Mouse (Mus musculus) kidney, postnatal 14 days (tissue): ENCODE data around the gene B230217C12Rik.
A peak's percentile ranks its signal among the peaks of the same experiment; 100 is the strongest.

Experiments used
- DNase-seq: peaks from one replicate; pipeline ENCODE4 v3.0.0; 2022; ENCODE audit warnings: mixed read lengths

The B230217C12Rik gene

DNA sequence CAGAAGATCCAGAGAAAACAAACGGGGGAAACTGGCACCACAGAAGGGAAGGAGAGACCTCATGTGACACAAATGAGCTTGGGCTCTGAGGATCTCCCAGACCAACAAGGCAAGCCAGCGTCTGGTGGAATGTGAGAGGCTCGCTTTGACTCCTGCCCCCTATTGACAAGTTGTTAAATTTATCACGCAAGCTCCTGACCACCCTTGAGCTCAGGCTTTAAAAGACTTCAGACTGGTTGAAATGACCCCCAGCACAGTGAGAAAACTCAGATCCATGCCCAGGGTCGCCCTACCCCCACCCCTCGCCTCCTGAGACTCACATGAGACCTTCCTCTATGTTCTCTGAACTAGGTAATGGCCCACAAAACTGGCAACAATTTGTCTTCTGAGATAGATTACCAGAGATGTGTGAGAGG lies at the start of gene B230217C12Rik:
Gene B230217C12Rik, plus strand, starts transcription at position 242 of the 416 bp plus-strand sequence.
- no peak for DNase-seq

DNA sequence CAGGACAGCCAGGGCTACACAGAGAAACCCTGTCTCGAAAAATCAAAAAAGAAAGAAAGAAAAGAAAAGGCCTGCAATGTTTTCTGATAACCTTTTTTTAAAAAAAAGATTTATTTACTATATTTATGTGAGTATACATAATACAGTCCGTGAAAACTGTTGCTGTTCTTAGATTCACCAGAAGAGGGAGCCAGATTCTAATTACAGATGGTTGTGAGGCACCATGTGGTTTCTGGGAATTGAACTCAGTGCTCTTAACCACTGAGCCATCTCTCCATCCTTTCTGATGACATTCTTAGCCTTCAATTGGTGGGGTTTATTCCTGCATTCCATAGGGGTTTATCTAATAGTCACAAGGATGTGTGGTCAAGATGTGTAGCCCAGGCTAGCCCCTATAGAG lies 47.4 kb upstream of the B230217C12Rik start:
- DNase-seq = peak; percentile 61

DNA sequence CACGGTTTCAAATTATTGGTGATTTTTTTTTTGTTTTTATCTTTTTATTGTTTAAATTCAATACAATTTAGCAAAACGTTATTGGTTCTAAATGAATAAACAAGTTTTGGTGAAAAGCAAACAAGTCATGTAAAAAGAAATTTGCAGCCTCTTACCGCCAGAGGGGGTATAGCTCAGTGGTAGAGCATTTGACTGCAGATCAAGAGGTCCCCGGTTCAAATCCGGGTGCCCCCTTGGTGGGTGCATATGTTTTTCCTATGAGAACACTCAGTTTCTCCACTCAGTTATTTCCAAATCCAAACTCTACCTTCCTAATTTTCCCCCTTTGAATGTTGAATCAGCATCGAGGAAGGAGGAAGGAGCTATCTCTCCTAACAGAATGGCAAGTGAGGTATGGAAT lies 43.7 kb upstream of the B230217C12Rik start:
- DNase-seq = peak; percentile 74

DNA sequence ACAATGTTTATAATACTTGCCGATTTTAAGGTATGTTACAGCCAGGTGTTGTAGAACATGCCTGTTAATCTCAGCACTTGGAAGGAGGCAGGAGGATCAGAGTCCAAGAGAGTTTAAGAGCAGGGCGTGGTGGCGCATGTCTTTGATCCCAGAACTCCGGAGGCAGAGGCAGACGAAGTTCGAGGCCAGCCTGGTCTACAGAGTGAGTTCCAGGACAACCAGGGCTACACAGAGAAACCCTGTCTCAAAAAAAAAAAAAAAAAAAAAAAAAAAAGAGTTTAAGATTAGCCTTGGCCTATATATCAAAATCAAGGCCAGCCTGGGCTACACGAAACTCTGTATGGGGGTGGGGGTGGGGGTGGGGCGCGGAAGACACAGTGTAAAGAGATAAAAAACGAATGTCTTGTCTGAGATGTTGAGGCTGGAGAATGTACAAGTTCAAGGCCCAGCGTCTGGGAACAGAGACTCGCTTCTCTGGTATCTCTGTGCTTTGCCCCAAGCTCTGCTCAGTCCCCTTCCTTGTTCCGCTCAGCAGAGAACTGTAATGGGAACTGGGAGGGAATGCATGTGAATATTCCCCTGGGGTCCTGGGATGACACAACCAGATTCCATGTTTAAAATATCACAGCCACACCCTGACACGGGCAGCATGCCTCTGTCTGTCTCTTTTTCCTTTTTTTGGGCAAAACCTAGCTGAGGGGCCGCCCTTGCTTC lies 43.1 kb upstream of the B230217C12Rik start:
- DNase-seq = no peak

DNA sequence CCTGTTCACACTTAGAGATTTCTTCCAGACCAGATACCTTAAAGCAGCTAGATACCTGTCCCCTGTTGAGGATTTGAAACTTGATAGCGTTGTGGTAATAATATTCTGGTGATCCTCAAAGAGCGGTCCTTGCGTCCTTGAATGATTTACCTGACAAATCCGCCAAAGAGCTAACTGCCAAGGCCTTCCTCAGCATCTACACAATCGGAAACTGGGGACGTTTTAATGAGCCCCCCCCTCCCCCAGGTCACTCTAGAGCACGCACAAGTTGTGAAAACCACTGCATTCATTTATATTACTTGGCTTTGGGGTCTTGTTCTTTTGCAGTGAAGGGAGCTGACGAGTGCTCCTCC lies 42.5 kb upstream of the B230217C12Rik start:
- DNase-seq = no peak

DNA sequence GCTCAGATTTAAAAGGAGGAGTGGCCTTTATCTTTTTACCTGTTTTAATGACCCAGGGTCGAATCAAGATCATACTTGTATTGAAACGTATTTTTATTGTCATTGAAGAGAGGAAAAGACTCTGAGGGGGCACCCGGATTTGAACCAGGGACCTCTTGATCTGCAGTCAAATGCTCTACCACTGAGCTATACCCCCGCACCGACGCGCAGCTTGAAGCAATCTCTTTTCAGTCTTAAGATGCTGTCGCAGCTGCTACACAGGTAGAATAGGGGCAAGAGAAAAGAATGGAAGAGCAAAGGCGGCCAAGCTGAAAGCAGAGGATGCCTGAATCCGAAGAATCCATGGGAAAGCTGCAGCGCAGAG lies 41.8 kb upstream of the B230217C12Rik start, which contains the start of gene Lasp1:
Gene Lasp1, plus strand, starts transcription at position 219 of the 364 bp plus-strand sequence.
- peak; percentile 87 for DNase-seq

DNA sequence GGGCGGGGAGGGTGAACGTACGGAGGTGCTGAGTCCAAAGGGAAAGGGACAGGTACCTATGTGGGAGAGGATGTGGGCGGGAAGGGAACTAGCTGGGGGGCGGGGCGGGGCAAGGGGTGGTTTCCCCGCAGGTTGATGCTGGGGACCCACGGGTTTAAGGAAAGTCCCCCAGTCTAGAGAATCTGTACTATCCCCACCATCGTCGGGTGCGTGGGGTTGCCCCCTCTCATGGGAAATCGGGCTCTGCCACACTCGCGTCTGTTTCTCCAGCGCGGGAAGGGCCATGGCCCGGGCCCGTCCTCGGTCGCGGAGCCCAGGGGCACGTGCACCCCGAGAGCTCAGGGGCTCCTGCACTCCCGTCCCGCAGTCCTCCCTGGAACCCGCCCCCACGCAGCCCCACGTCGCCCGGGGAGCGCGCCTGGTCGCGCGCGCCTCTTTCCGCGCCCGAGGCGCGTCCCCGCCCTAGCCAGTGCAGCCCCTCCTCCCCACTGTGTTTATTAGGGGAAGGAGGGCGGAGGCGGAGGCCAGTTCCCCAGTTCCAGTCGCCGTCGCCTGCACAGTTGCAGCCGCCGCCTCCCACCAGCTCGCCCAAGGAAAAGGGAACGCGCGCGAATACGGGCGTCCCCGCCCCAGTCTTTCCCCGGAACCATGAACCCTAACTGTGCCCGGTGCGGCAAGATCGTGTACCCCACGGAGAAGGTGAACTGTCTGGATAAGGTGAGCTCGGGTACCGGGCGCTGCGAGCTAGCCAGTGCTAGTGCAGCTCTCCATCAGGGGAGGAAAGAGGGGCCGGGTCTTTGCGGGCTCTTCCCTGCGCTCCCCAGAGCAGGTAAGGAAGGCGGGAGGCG lies 41.2 kb upstream of the B230217C12Rik start:
- peak; percentile 91 for DNase-seq

DNA sequence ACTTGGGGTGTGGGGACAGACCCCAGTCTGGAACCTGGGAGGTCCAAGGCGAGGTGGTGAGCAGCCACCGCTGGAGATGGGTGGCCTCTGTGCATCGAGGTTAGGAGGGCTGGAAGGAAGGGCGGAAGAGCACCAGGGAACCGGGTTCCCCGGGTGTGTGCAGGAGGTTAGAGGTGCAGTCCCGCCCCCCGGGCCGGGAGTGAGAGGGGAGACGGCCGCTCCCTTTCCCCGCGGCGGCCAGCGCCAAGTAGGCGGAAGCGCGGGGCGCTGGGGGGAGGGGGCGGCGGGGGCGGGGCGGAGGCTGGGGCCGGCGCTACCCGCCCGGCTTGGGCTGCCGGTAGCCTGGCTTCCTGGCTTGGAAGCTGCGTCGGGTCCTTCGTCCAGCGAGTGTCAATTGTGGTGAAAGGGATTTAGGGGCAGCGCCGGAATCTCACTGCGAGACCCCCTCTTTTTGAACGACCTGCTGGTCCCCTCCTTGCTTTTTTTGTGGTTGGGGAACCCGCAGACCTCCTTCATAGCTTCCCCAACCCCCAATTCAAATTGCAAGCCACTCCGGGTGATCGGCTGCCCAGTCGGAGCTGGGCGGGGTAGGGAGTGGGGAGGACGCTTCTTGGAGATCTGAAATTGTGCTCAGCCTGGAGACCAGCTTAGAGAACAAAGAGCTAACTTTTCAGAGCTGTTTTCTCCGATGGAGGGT lies 40.4 kb upstream of the B230217C12Rik start:
- DNase-seq = peak; percentile 91

DNA sequence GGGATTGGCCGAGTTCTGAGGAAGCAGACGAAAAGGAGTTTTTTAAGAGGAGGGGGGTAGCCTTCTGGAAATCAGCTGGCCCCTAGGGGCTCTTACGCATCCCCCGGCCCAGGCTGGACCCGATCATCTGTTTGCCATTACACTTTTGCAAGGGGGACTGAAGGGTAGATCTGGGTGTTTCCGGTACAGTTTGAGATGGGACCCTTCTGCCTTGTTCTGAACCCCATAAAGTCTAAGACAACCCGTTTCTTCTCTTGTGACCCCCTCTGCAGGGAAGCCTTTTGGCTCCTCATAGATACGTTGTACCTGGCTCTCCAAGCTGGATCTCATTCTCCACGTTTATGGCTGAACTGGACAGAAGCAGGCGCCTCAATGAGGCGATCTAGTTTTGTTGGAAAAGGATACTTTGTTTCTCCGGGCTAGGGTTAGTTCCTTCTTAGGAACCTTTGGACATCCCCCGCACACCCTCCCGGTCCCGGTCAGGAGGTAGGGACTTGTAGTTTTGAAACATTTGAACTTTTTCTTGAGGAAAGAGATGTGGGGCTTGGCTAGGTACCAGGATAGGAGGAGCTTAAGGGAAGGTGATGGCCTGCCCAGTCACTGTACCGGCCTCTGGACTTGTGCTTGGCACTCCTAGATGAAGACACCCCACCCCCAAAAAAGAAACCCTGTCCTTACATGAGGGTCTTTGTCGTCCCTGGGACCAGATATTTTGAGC lies 39.7 kb upstream of the B230217C12Rik start:
- DNase-seq = peak; percentile 84

DNA sequence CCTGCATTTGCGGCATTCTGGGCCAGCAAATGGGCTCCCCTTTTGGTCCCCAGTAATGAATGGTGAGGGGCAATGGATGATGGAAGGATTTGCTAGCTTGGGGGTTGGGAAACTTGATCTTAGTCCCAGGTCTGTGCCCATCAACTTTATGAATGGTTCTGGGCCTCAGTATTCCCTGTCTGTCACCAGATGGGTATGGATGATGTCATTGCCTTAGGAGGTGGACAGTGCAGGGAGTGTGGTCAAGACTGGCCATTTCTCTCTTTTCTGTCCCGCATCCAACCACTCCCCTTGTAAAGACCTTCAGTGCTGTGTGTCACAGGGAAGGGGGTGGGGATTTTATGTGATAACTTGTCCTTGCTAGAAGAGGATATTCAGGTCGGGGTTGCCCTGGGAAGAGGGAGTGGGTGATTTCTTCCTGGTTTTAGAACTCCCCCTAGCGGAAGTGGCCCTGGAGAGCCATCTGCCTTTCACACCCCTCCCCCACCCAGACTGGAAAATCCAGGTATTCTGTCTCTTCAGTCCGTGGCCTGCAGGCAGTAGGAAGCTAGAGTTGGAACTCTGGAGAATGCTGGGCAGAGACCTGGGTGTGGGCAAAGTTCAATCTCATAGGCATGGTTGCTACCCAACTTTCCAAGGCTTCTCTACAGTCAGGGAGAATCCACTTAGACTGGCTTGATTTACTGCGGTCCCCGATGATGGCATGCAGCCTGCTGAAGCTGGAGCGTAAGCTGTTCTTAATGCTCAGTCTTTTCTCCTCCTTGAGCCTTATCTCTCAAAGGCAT lies 39.0 kb upstream of the B230217C12Rik start:
- peak; percentile 80 for DNase-seq

DNA sequence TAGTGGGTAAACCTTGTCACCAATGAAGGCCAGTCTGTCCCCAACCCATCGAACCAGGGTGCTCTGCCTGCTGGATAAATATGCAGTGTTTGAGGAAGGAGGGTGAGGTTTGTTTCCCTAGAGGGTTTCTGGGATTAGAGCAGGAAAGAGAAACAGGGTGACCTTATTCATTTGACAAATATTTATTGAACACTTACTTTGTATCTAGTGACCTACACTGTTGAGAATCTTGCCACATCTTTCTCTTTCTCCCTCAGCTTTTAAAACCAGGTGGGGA lies 38.4 kb upstream of the B230217C12Rik start:
- DNase-seq = no peak

DNA sequence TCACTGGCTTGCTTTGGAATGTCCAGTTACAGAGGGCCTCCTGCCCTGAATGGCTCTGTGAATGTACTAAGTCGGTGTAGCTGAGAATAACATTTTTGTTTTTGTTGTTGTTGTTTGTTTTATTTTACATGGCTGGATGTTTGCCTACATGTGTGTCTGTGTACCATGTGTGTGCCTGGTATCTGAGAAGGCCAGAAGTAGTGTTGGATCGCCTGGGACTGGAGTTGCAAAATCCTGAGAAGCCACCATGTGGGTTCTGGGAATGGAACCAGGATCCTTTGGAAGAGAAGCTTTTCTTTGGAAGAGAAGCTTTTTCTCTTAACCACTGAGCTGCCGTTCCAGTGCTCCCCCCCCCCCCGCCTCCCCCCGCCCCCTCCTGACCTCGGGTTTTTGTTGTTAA lies 38.1 kb upstream of the B230217C12Rik start:
- no peak for DNase-seq

DNA sequence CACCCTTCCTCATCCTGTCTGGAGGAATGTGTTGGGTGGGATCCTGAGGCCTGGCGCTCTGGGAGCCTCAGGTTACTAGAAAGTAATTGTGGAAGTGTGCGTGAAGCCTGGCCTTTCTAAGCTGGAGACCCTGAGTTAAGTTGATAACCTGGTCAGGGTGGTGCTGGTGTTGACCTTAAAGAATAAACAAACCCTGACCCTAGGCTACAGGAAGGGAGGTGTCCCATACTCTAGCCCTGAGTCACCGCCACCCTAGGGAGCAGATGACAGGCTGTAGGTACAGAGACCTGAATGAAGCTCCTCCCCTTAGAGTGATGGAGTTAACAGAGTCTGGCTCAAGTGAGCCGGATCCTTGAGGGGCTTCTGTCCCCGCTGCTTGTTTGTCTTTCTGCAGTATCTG lies 36.7 kb upstream of the B230217C12Rik start:
- no peak for DNase-seq

DNA sequence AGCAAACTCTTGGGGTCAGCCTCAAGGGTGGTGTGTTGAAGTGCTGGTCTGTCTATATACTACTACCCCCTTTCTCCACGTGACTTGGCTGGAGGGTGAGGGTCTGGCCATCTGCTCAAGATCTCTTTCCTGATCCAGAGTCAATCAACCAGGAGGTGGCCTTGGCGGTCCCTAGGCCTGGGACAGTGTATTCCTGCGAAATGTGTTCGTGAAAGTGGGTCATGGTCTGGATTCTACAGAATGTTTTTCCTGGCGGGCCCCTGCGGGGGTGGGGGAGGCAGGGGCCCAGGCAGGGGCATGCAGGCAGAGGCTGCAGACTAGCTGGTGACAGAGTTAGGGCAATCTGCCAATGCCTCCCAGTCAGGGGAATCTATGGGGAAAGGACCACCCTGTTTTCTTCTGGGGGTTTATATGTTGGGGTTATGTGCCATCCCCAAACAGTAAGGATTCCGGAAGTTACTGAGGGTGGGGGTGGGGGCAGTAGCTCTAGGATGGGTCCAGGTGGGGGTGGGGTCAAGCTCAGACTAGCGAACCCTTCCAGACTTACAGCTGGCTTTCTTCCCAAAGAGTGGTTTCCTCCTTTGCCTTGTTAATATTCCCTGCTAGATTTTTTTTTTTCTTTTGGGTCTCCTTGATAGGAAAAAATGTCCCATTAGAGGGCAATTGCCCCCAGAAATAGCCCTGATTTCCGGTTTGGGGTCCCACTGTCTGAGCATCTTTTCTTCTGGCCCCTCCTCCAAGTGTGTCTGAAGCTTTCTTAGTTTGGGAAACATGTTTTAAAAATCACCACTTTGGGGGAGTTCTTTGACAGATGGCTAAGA lies 35.5 kb upstream of the B230217C12Rik start:
- DNase-seq = peak; percentile 73

DNA sequence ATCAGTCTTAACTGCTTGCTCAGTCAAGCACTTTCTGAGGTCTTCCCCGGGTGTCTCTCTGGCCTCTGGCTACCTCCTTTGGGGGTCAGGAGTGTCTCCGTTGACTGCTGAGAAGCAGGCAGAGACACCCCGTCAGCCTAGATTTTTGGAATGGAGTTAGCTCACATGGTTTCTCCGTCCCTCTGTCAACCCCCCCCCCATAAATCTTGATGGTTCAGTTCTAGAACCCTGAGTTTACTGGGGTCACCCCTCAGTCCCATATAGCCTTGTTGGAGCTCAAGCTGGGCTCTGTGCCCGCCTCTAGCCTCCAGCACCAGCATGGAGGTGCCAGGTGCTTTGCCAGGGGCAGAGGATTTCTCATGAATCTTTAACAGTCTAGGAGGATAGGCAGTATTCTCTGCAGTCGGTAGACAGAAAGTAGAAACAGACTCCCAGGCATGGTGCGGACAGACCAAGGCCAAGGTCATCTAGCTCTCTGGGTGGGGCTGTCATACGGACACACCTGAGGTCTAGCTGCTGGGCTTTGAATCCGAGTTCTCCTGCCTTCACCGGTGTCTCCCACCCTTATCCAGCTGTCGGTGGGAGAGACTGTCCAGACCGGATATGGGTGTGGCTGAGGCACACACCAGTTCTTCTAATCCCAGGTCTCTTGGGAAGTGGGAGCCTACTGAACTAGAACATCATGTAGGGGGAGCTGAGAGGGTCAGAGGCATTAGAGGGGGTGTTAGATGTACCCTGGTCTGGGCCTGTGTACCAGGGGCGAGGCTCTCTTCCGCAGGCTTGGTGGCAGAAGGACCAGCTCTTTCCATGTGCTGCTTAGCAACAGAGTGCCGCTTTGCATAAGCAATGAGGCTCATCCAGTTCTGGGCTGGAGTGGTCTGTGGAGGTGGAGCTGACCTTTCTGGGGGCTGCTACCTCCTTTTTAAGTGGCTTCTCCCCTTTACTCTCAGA lies 34.6 kb upstream of the B230217C12Rik start:
- peak; percentile 54 for DNase-seq

DNA sequence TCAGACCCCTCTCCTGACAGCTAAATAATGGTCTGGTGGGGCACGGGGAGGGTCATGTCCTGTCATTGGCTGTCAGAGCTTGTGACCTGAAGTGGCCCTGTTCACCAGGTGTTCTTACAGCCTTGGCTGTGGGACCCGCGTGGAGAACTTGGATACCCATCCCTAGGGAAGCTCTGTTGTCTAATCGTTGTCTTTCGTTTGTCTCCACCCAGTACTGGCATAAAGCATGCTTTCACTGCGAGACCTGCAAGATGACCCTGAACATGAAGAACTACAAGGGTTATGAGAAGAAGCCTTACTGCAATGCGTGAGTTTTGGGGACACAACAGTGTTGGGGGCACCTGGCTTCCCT lies 34.0 kb upstream of the B230217C12Rik start:
- DNase-seq = no peak

DNA sequence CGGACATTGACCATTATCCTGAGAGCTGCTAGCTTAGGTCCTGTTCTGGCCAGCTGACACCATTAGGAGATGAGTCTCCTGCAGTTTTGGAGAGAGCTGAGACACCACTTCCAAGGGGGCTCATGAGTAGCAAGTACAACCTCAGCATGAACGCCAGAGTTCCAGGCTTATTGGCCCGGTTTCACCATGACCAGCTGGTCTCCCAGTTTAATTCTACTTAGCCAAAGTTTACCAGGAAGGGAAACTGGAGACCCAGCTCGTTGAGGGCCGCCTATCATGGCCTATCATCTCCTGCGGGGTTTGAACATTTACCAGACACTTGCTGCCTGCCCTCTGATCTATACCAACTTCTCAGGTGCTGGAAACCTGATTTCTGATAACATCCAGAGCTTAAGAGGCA lies 33.0 kb upstream of the B230217C12Rik start:
- no peak for DNase-seq

DNA sequence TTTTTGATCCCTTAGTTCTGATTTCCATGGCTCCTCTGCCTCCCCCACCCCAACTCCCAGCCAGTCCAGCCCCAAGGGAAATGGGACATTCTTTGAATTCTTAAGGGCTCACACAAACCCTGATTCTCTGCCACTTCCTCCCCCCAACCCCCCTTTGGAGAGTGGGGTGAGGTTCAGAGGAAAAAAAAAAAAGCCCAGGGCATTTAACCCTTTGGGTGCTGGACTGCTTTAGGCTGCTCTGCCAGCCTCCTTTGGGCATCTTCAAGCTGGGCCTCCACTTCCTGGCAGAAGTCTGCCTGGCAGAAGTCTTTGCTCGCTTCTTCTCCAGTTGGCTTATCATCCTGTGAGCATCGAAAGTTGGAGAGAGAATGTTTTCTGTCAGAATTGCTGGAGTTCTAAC lies 32.5 kb upstream of the B230217C12Rik start:
- DNase-seq = peak; percentile 81

DNA sequence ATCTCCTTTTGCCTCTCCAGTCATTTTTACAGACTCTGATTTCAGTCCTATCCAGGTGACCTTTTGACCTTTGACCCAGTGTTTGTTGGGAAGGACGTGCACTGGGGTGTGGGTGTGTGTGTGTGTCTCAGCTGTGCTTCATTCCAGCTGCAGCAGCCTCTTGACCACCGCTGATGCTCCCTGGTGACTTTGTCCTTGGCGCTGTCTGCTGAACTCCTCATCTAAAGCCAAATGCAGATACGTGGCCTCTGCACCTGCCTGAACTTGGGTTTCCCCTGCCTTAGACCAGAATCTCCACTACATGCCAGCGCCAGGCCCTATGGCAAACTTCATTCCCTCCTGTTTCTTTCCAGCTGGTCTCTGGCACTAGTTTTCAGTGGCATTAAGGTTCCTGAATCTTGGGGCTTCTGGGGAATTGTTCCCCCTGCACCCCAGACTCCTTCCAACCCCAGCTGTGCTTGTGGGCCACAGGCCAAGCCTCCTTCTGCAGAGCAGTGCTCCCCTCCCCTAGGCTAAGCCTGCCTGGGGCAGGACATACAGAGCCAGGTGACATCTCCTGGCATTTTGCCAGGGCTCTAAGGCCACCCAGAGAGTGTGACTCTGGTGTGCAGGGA lies 31.9 kb upstream of the B230217C12Rik start:
- DNase-seq = peak; percentile 74
